ENCODE assay signal across 29 mouse cellular contexts in genomic region chr14:47205270-47205972, GRCm38 (mm10). TPM values are rescaled to one million over a fixed set of nuclear protein-coding genes. Genes with fewer than 3 reads are reported as not detected.
A peak's percentile ranks its signal among the peaks of the same experiment; 100 is the strongest.
DNase-seq lines count a peak whose midpoint lies in the region; ATAC-seq and TF ChIP-seq lines count a peak whose summit lies in the region.
"Had no signal": no experiment of that assay in that cellular context is flagged by ENCODE, and none has a peak within 500 bp of the region (broad histone marks: within the 10 kb centered on the region; RNA-seq: fewer than 3 reads in every experiment).

No protein-coding gene starts in this region.

- H3K9ac ChIP-seq in liver, postnatal 0 days (replicated peaks) = no peak overlapping the region
- no peak overlapping the region for H3K9ac ChIP-seq in liver, embryonic 12.5 days
- H3K9ac ChIP-seq: embryonic facial prominence, embryonic 13.5 days; forebrain, embryonic 12.5 days; forebrain, embryonic 15.5 days; heart, embryonic 12.5 days; heart, embryonic 15.5 days; hindbrain, embryonic 13.5 days; intestine, embryonic 15.5 days had no signal

- H3K27me3 ChIP-seq in liver, postnatal 0 days (ENCODE audit: insufficient read depth, low read length) = no peaks in the 10 kb centered on the region
- no peaks in the 10 kb centered on the region for H3K27me3 ChIP-seq in liver, embryonic 12.5 days (replicated peaks)
- H3K27me3 ChIP-seq: CH12.LX; embryonic facial prominence, embryonic 13.5 days; forebrain, embryonic 12.5 days; forebrain, embryonic 15.5 days; heart, embryonic 12.5 days; heart, embryonic 15.5 days; hindbrain, embryonic 13.5 days; intestine, embryonic 15.5 days; Patski had no signal

- ATAC-seq in liver, postnatal 0 days = peak; percentile 65; the same call in 1 of the 2 replicates
- ATAC-seq in liver, embryonic 12.5 days = no peak
- peak; percentile 44; the same call in 1 of the 2 replicates for ATAC-seq in megakaryocyte progenitor cell, adult 5-6 weeks (replicated peaks; ENCODE audit: poor library complexity)
- ATAC-seq: forebrain, embryonic 15.5 days; hindbrain, embryonic 16.5 days; intestine, embryonic 15.5 days; Patski had no signal

- H3K36me3 ChIP-seq in liver, postnatal 0 days (replicated peaks; ENCODE audit: insufficient read depth, low read length) = no peaks in the 10 kb centered on the region
- no peaks in the 10 kb centered on the region for H3K36me3 ChIP-seq in liver, embryonic 12.5 days
- H3K36me3 ChIP-seq: embryonic facial prominence, embryonic 10.5 days; embryonic facial prominence, embryonic 13.5 days; forebrain, embryonic 12.5 days; forebrain, embryonic 15.5 days; G1E; heart, embryonic 12.5 days; heart, embryonic 15.5 days; hindbrain, embryonic 10.5 days; hindbrain, embryonic 13.5 days; intestine, embryonic 15.5 days had no signal

- H3K4me1 ChIP-seq in liver, postnatal 0 days (ENCODE audit: insufficient read depth) = no peaks in the 10 kb centered on the region
- peaks cover 14% of the 10 kb centered on the region for H3K4me1 ChIP-seq in liver, embryonic 12.5 days
- H3K4me1 ChIP-seq: embryonic facial prominence, embryonic 10.5 days; embryonic facial prominence, embryonic 13.5 days; forebrain, embryonic 12.5 days; forebrain, embryonic 15.5 days; heart, embryonic 12.5 days; heart, embryonic 15.5 days; hindbrain, embryonic 10.5 days; hindbrain, embryonic 13.5 days had no signal

- no peaks in the 10 kb centered on the region for H3K9me3 ChIP-seq in liver, postnatal 0 days (ENCODE audit: low read length)
- H3K9me3 ChIP-seq in liver, embryonic 12.5 days (replicated peaks) = no peaks in the 10 kb centered on the region
- H3K9me3 ChIP-seq: embryonic facial prominence, embryonic 10.5 days; embryonic facial prominence, embryonic 13.5 days; forebrain, embryonic 12.5 days; forebrain, embryonic 15.5 days; G1E; heart, embryonic 12.5 days; heart, embryonic 15.5 days; hindbrain, embryonic 10.5 days; hindbrain, embryonic 13.5 days; intestine, embryonic 15.5 days had no signal

- no peak overlapping the region for H3K4me3 ChIP-seq in liver, postnatal 0 days (ENCODE audit: low read depth, low read length)
- no peak overlapping the region for H3K4me3 ChIP-seq in liver, embryonic 12.5 days
- H3K4me3 ChIP-seq: embryonic facial prominence, embryonic 10.5 days; embryonic facial prominence, embryonic 13.5 days; forebrain, embryonic 12.5 days; forebrain, embryonic 15.5 days; heart, embryonic 12.5 days; heart, embryonic 15.5 days; hindbrain, embryonic 10.5 days; hindbrain, embryonic 13.5 days; intestine, embryonic 15.5 days had no signal

- no peak overlapping the region for H3K27ac ChIP-seq in liver, postnatal 0 days (ENCODE audit: low read depth)
- no peak overlapping the region for H3K27ac ChIP-seq in liver, embryonic 12.5 days
- H3K27ac ChIP-seq: embryonic facial prominence, embryonic 10.5 days; embryonic facial prominence, embryonic 13.5 days; forebrain, embryonic 12.5 days; forebrain, embryonic 15.5 days; heart, embryonic 15.5 days; hindbrain, embryonic 10.5 days; hindbrain, embryonic 13.5 days; intestine, embryonic 15.5 days had no signal

- DNase-seq in adrenal gland, adult 2 months = peak; percentile 29
- DNase-seq in adrenal gland, postnatal 25 days = no peak
- DNase-seq in liver, postnatal 0 days = no peak
- no peak for DNase-seq in left cerebral cortex, adult 9 months (ENCODE audit: low spot score in 2 of 2)
- DNase-seq: adrenal gland, postnatal 14 days; B cell, adult 2 months; cerebellum, adult 11-12 months; cerebellum, adult 8-10 months; cerebellum, postnatal 10 days; cerebellum, postnatal 36 days; embryo, embryonic 11 days; gastrocnemius, postnatal 25 days; heart, postnatal 10 days; heart, postnatal 36 days had no signal

- TF ChIP-seq EP300 in liver, postnatal 0 days (IDR thresholded peaks at IDR 0.05; ENCODE audit: low read depth) = no peak

- no peak for TF ChIP-seq CTCF in liver, postnatal 0 days (IDR thresholded peaks at IDR 0.05; ENCODE audit: low read depth)

- 76% methylated on average over 5 of the region's 5 CpGs for WGBS in liver, postnatal 0 days (ENCODE audit: insufficient replicate concordance)
- WGBS in liver, embryonic 12.5 days (ENCODE audit: insufficient replicate concordance) = 72% methylated on average over 5 of the region's 5 CpGs

- no peak overlapping the region for H3K4me2 ChIP-seq in liver, postnatal 0 days (ENCODE audit: low read depth, low read length)
- H3K4me2 ChIP-seq in liver, embryonic 12.5 days = no peak overlapping the region
- H3K4me2 ChIP-seq: embryonic facial prominence, embryonic 13.5 days; forebrain, embryonic 12.5 days; forebrain, embryonic 15.5 days; heart, embryonic 12.5 days; heart, embryonic 15.5 days; hindbrain, embryonic 13.5 days; intestine, embryonic 15.5 days had no signal

RNA-seq across cellular contexts. Expression of gene Gch1, which starts 16.2 kb away (rescaled TPM):
- 10 to 100 TPM; 77.0 to 85.2 TPM for total RNA-seq in adrenal gland, adult 2 months (2021)
- polyA plus RNA-seq in adrenal gland, adult 2 months (2012; rRNA removed) = 72.9 and 82.2 TPM in 2 replicates
- 66.2 and 71.6 TPM in 2 replicates for total RNA-seq in adrenal gland, postnatal 25 days (2021)
- polyA plus RNA-seq in liver, postnatal 0 days (2015; fragmentation: Nextera tagmentation; extraction: Ambion mirVana) = 29.6 and 38.3 TPM in 2 replicates
- polyA plus RNA-seq in liver, embryonic 12.5 days (2016; fragmentation: Nextera tagmentation; extraction: Ambion mirVana) = 3.4 and 3.7 TPM in 2 replicates
- total RNA-seq in megakaryocyte progenitor cell, adult 5-6 weeks (2015) = 1.9 and 2.6 TPM in 2 replicates
- 1.7 TPM in 2 replicates for total RNA-seq in megakaryocyte progenitor cell, adult 5-6 weeks (2017)

Comparison
In these comparisons a context has a peak if more than half of its experiments do, and no peak if none do; other contexts are left out.
1. RNA of gene Gch1, which starts 16.2 kb away (total RNA-seq): 77.0 to 85.2 TPM in adrenal gland, adult 2 months and 66.2 to 71.6 TPM in adrenal gland, postnatal 25 days; 1.7 to 2.6 TPM in megakaryocyte progenitor cell, adult 5-6 weeks; every median in the first group is over 10 times any median in the second.